Mouse (Mus musculus): ENCODE results near the gene 4930432M17Rik. TPM values are rescaled to one million over a fixed set of nuclear protein-coding genes. Genes with fewer than 3 reads are reported as not detected.

The 4930432M17Rik gene
- total and polyA plus RNA-seq, 3 experiments: not detected

GRCm38 (mm10) chr3:121648238-121648778 is 22.3 kb upstream of the 4930432M17Rik start:
- no peak overlapping the region for H3K27ac ChIP-seq (ENCODE audit: insufficient read depth, low read depth)
- H3K9ac ChIP-seq (ENCODE audit: insufficient read depth, low read depth): no peak overlapping the region
- in situ Hi-C loops (cut with MboI; ENCODE audit: low pct_ligation_motif_present, low pct_unique_long_range_greater_than_20kb, low sequenced_read_pairs): no loop called here
- H3K27me3 ChIP-seq (replicated peaks): no peaks in the 10 kb centered on the region
- H3K9me3 ChIP-seq (replicated peaks; ENCODE audit: low read length): no peaks in the 10 kb centered on the region
- peaks cover 0 to 15% of the 10 kb centered on the region in 2 experiments; a peak in 2 of 4 replicates for H3K4me1 ChIP-seq (ENCODE audit: control insufficient read depth in 1 of 2, insufficient read depth in 2 of 2)
- TF ChIP-seq IRF4 (IDR thresholded peaks at IDR 0.05; ENCODE audit: low read depth, low read length) (no peak), ZKSCAN1 (IDR thresholded peaks at IDR 0.05; ENCODE audit: borderline replicate concordance, low read depth, low read length) (no peak), MAZ (IDR thresholded peaks at IDR 0.05; ENCODE audit: low read depth, low read length) (no peak), MYC (IDR thresholded peaks at IDR 0.05; ENCODE audit: low read depth, low read length) (no peak), CHD1 (IDR thresholded peaks at IDR 0.05; ENCODE audit: low read depth, low read length) (no peak), ZC3H11A (IDR thresholded peaks at IDR 0.05; ENCODE audit: low read depth, low read length) (no peak), ELF1 (IDR thresholded peaks at IDR 0.05; ENCODE audit: low read depth, low read length) (no peak), MAFK (IDR thresholded peaks at IDR 0.05; ENCODE audit: insufficient replicate concordance, low read length) (no peak), CTCF (conservative IDR thresholded peaks at IDR 0.05 in 1 of 2, IDR thresholded peaks at IDR 0.05 in 1 of 2; ENCODE audit: low read depth in 2 of 2, low read length in 2 of 2) (no peak), GABPA (IDR thresholded peaks at IDR 0.05; ENCODE audit: insufficient replicate concordance, low read depth, low read length) (no peak), ZNF384 (IDR thresholded peaks at IDR 0.05; ENCODE audit: low read depth, low read length) (no peak), RCOR1 (conservative IDR thresholded peaks at IDR 0.05; ENCODE audit: low read depth, low read length) (no peak), JUND (conservative IDR thresholded peaks at IDR 0.05; ENCODE audit: low read depth, low read length) (no peak), USF1 (IDR thresholded peaks at IDR 0.05; ENCODE audit: low read depth, low read length) (no peak), NRF1 (IDR thresholded peaks at IDR 0.05; ENCODE audit: low read depth, low read length) (no peak)
- no peak overlapping the region for H3K4me2 ChIP-seq (ENCODE audit: insufficient read depth, low read depth, poor library complexity, severe bottlenecking)
- H3K4me3 ChIP-seq (replicated peaks in 1 of 3; ENCODE audit: low read depth in 2 of 3, low read length in 2 of 3, poor library complexity in 1 of 3): no peak overlapping the region
- H3K79me2 ChIP-seq (replicated peaks; ENCODE audit: control insufficient read depth, extremely low read depth, insufficient read depth, poor library complexity, severe bottlenecking): no peaks in the 10 kb centered on the region
- dilution Hi-C loops (cut with MboI; ENCODE audit: extremely low pct_ligation_motif_present, extremely low pct_unique_long_range_greater_than_20kb, low sequenced_read_pairs): no loop called here
- no peaks in the 10 kb centered on the region for H3K36me3 ChIP-seq (replicated peaks in 1 of 2; ENCODE audit: control insufficient read depth in 1 of 2, insufficient read depth in 1 of 2, low read length in 1 of 2)
- no peak for DNase-seq (ENCODE audit: extremely low read depth)

- H3K4me3 ChIP-seq (replicated peaks in 1 of 3; ENCODE audit: low read depth in 2 of 3, low read length in 2 of 3, poor library complexity in 1 of 3): no peak overlapping the region
- H3K36me3 ChIP-seq (replicated peaks in 1 of 2; ENCODE audit: control insufficient read depth in 1 of 2, insufficient read depth in 1 of 2, low read length in 1 of 2): no peaks in the 10 kb centered on the region
- peak; percentile 32 for DNase-seq (ENCODE audit: extremely low read depth)
- in situ Hi-C loops (cut with MboI; ENCODE audit: low pct_ligation_motif_present, low pct_unique_long_range_greater_than_20kb, low sequenced_read_pairs): no loop called here
- H3K4me1 ChIP-seq (ENCODE audit: control insufficient read depth in 1 of 2, insufficient read depth in 2 of 2): peaks cover 0 to 15% of the 10 kb centered on the region in 2 experiments; a peak in 2 of 4 replicates
- dilution Hi-C loops (cut with MboI; ENCODE audit: extremely low pct_ligation_motif_present, extremely low pct_unique_long_range_greater_than_20kb, low sequenced_read_pairs): no loop called here
- no peaks in the 10 kb centered on the region for H3K9me3 ChIP-seq (replicated peaks; ENCODE audit: low read length)
- no peaks in the 10 kb centered on the region for H3K79me2 ChIP-seq (replicated peaks; ENCODE audit: control insufficient read depth, extremely low read depth, insufficient read depth, poor library complexity, severe bottlenecking)
- 0 out of 2 replicates have a peak overlapping the region, but pooled peaks have one; percentile 37 for H3K4me2 ChIP-seq (ENCODE audit: insufficient read depth, low read depth, poor library complexity, severe bottlenecking)
- H3K27ac ChIP-seq (ENCODE audit: insufficient read depth, low read depth): no peak overlapping the region
- no peak for TF ChIP-seq EP300 (IDR thresholded peaks at IDR 0.05; ENCODE audit: low read length)
- TF ChIP-seq POLR2A (IDR thresholded peaks at IDR 0.05; ENCODE audit: low read depth, low read length): peak; percentile 33; the same call in 1 of the 2 replicates
- TF ChIP-seq CHD2 (IDR thresholded peaks at IDR 0.05; ENCODE audit: low read length): no peak
- no peak for TF ChIP-seq RCOR1 (conservative IDR thresholded peaks at IDR 0.05; ENCODE audit: low read depth, low read length)
- no peak for TF ChIP-seq GABPA (IDR thresholded peaks at IDR 0.05; ENCODE audit: insufficient replicate concordance, low read depth, low read length)
- TF ChIP-seq NELFE (IDR thresholded peaks at IDR 0.05; ENCODE audit: low read depth, low read length): no peak
- no peak for TF ChIP-seq MAFK (IDR thresholded peaks at IDR 0.05; ENCODE audit: insufficient replicate concordance, low read length)
- no peak for TF ChIP-seq ZC3H11A (IDR thresholded peaks at IDR 0.05; ENCODE audit: low read depth, low read length)
- TF ChIP-seq E2F4 (IDR thresholded peaks at IDR 0.05; ENCODE audit: insufficient replicate concordance, low read depth, low read length): no peak
- no peak for TF ChIP-seq CTCF (conservative IDR thresholded peaks at IDR 0.05 in 1 of 2, IDR thresholded peaks at IDR 0.05 in 1 of 2; ENCODE audit: low read depth in 2 of 2, low read length in 2 of 2)
- TF ChIP-seq NRF1 (IDR thresholded peaks at IDR 0.05; ENCODE audit: low read depth, low read length): no peak
- TF ChIP-seq KAT2A (IDR thresholded peaks at IDR 0.05; ENCODE audit: insufficient replicate concordance, low read length): no peak
- TF ChIP-seq ZMIZ1 (IDR thresholded peaks at IDR 0.05; ENCODE audit: low read depth, low read length): no peak
- TF ChIP-seq ETS1 (conservative IDR thresholded peaks at IDR 0.05; ENCODE audit: low read depth, low read length): no peak
- TF ChIP-seq MYC (IDR thresholded peaks at IDR 0.05; ENCODE audit: low read depth, low read length): no peak
- TF ChIP-seq HCFC1 (IDR thresholded peaks at IDR 0.05; ENCODE audit: low read depth, low read length): 0 out of 2 replicates have a peak, but pooled peaks have one; percentile 22
- no peak for TF ChIP-seq ZKSCAN1 (IDR thresholded peaks at IDR 0.05; ENCODE audit: borderline replicate concordance, low read depth, low read length)
- TF ChIP-seq SMC3 (IDR thresholded peaks at IDR 0.05; ENCODE audit: low read depth, low read length): no peak
- TF ChIP-seq TBP (conservative IDR thresholded peaks at IDR 0.05; ENCODE audit: low read depth, low read length): no peak
- TF ChIP-seq SIN3A (IDR thresholded peaks at IDR 0.05; ENCODE audit: low read length): no peak
- TF ChIP-seq PAX5 (IDR thresholded peaks at IDR 0.05; ENCODE audit: low read length): no peak
- TF ChIP-seq USF1 (IDR thresholded peaks at IDR 0.05; ENCODE audit: low read depth, low read length): no peak
- TF ChIP-seq ELF1 (IDR thresholded peaks at IDR 0.05; ENCODE audit: low read depth, low read length): peak; percentile 85
- 0 out of 2 replicates have a peak, but pooled peaks have one; percentile 11 for TF ChIP-seq JUND (conservative IDR thresholded peaks at IDR 0.05; ENCODE audit: low read depth, low read length)
- H3K9ac ChIP-seq (ENCODE audit: insufficient read depth, low read depth): no peak overlapping the region
- H3K27me3 ChIP-seq (replicated peaks): no peaks in the 10 kb centered on the region
These were observed 20.4 kb upstream of the 4930432M17Rik start for GRCm38 (mm10) chr3:121650052-121650671.

Data from CH12.LX (cell line).